Mouse (Mus musculus): ENCODE measurements around the gene Mpo.

The Mpo gene

GRCm38 (mm10) chr11:87790088-87790487 lies 3.3 kb upstream of the Mpo start:
- DNase-seq (ENCODE audit: low read depth in 1 of 2, low spot score in 2 of 2), result no peak

DNA sequence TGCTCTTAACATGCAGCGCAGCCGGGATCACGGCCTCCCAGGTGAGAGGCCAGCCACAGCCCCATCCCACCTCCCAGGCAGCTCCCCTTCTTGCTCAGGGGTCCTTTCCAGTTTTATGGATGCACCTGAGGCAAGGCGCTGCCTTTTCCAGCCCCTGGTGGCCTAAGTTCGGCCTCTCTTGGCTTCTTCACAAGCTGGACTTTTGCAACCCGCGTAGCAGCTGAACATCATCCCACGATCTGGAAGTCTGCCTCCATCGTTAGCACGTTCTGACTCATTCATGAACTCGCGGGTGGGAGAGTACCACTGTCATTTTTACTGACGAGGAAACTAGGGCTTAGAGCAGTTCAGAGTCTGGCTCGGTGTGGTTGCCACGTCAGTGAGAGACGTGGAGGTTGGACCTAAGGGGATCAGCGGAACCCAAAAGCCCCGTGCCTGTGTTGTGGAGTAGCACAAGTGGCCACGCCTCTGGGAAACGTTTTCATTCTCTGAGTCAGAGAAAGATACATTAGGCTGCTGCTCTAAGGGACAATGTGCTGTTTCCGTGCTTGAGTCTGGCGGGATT lies 8.4 kb downstream of the Mpo start:
- no peak for DNase-seq (ENCODE audit: low read depth in 1 of 2, low spot score in 2 of 2)

DNA sequence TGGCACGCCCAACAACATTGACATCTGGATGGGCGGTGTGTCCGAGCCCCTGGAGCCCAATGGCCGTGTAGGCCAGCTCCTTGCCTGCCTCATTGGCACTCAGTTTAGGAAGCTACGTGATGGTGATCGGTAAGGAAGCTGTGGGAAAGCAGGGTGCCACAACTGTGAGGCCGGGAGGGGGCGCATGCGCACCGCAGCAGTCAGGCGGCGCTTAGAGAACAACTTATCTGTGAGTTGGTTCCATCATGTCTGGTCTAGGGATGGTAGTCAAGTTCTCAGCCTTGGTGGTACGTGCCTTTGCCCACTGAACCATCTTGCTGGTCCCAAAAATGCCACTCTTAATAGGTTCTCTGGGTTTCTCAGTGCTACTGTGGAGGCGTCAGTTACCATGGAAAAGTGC lies 9.2 kb downstream of the Mpo start:
- DNase-seq (ENCODE audit: low read depth in 1 of 2, low spot score in 2 of 2), result no peak

DNA sequence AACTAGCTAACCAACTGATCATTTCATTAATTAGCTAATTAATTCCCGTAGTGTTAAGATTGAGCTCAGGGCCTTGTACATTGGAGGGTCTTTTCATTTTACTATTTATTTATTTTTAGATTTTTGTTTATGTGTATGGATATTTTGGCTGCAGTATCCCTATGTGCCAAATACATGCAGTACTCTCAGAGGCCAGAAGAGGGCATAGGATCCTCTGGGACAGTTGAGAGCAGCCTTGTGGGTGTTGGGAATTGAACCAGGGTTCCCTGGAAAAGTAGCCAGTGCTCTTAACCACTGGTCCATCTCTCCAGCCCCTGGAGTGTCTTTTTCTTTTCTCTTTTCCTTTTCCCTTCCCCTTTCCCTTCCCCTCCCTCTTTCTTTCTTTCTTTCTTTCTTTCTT lies 12.1 kb downstream of the Mpo start:
- peak in 1 of 2 experiments; percentile 32 for DNase-seq (ENCODE audit: low read depth in 1 of 2, low spot score in 2 of 2)

GRCm38 (mm10) chr11:87807433-87807832 lies 14.1 kb downstream of the Mpo start:
- DNase-seq (ENCODE audit: low read depth in 1 of 2, low spot score in 2 of 2), result no peak

- no peak for DNase-seq (ENCODE audit: low read depth in 1 of 2, low spot score in 2 of 2)
Observed at GRCm38 (mm10) chr11:87808236-87808635, 14.9 kb downstream of the Mpo start.

- no peak for DNase-seq (ENCODE audit: low read depth in 1 of 2, low spot score in 2 of 2)
Observed at GRCm38 (mm10) chr11:87811396-87811795, 18.0 kb downstream of the Mpo start.

DNA sequence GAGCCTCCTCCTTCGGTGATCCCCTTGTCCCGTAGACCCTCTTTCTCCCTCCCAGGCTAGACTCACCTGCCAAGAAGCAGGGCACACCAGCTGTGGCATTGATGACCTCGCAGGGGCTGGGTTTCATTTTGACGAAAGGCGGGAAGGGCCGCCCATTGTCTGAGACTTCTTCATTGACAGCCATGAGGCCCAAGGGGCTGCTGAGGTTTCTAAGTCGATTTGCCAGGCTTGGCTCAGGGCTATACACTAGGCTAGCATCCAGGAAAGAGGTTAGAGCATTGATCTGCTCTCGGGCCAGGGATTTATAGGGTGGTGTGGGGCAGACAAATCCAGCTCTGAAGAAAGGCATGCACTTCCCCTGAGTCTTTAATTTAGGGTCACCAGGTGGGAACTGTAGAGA lies 21.4 kb downstream of the Mpo start:
- DNase-seq (ENCODE audit: low read depth in 1 of 2, low spot score in 2 of 2), result no peak

DNA sequence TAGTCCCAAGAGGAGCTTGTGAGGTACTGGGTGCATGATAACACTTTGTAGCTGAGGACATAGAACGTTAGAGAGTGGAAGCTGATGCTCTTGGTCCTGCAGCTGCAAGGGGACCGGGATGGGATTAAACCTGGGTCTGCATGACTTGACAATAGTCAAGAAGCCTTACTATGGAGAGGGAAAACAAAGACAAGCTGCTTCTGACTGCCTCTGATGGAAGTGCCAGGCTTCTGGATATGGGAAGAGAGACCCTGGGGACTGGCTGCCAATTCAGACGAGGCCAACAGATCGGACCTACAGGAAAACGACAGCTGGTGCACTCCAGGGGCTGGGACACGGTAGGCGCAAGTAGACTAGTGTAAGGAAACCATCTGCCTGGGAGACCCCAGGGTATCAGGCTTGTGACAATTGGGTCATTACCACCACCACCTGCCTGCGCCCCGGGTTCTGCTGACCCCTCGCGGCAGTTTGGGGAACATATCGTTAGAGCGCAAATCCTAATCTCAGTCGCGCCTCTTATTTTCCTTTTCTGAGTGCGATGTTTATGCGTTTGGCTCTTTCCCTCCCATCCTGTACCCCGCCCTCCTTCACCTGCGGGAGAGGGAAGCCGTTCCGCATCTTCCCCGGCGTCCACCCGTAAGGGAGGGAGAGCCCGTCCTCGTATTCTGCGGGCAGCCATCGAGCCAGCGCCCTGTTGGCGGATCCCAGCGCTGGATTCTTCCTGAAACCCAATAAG lies 23.5 kb downstream of the Mpo start:
- DNase-seq (ENCODE audit: low read depth in 1 of 2, low spot score in 2 of 2), result no peak

- DNase-seq (ENCODE audit: low read depth in 1 of 2, low spot score in 2 of 2), result no peak
Observed at GRCm38 (mm10) chr11:87817443-87817773, 24.0 kb downstream of the Mpo start.

- DNase-seq (ENCODE audit: low read depth in 1 of 2, low spot score in 2 of 2), result no peak
Observed at GRCm38 (mm10) chr11:87821502-87821901, 28.1 kb downstream of the Mpo start.

- DNase-seq (ENCODE audit: low read depth in 1 of 2, low spot score in 2 of 2), result no peak
Observed at GRCm38 (mm10) chr11:87828239-87828900, 35.0 kb downstream of the Mpo start, which contains the start of gene Lpo. Lpo (minus strand) TSS chr11:87828289.

- DNase-seq (ENCODE audit: low read depth in 1 of 2, low spot score in 2 of 2), result no peak
Observed at GRCm38 (mm10) chr11:87840676-87841075, 47.3 kb downstream of the Mpo start.

DNA sequence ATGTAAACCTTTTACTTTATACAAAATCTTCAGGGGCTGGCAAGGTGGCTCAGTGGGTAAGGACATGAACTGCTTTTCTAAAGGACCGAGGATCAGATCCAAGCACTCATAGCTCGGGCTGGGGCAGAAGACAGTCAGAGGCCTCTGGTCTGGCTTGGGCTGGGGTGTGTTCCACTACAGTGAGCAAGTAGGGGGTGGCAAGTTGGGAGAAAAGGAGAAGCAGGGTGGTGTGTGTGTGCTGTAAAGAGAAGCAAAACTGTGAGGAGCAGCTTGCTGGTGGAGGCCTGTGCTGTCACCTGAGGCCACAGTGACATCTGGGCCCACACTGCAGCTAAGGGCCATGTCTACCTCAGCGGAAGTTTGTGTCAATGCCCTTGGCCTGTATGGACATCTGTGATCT lies 48.1 kb downstream of the Mpo start:
- DNase-seq (ENCODE audit: low read depth in 1 of 2, low spot score in 2 of 2), result no peak

DNA sequence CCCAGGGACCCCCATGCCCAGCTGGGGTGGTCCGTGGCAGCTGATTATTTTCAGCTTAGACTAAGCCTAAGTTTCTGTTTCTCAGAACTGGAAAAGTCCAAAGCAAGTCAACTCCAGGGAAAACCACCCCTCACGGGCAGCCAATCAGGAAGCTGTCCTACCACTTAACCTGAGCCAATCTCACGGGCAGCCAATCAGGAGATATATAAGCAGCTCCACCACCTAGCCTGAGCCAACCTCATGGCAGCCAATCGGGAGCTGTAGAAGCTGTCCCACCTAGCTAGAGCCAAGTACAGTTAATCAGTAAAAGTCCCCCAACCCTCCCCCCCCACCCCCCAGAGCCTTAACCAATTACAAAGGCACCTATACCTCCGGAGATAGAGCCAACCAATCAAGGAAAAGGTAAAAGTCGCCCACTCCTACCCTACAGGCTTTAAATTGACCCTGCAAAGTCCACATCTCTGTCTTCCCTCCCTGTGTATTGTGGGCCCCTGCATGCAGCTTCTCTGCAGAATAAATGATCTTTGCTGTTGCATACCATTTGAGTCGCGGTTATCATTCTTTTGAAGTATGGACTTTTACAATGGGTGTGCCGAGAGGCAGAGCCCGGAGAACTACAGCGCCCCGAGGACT lies 53.7 kb downstream of the Mpo start:
- no peak for DNase-seq (ENCODE audit: low read depth in 1 of 2, low spot score in 2 of 2)

DNA sequence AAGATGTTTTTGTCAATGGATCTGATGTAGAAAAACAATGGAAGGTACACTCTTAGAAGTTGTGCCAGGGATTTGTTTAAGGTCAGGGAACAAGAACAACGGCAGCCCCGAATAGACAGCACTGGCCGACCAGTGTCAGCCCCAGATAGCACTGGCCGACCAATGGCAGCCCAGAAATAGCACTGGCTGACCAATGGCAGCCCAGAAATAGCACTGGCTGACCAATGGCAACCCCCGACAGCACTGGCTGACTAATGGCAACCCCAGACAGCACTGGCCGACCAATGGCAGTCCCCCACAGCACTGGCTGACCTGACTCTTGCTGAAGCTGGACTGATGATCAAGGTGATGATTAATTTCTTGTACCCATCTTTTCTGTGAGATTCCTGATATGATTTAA lies 54.5 kb downstream of the Mpo start:
- DNase-seq (ENCODE audit: low read depth in 1 of 2, low spot score in 2 of 2), result no peak

DNA sequence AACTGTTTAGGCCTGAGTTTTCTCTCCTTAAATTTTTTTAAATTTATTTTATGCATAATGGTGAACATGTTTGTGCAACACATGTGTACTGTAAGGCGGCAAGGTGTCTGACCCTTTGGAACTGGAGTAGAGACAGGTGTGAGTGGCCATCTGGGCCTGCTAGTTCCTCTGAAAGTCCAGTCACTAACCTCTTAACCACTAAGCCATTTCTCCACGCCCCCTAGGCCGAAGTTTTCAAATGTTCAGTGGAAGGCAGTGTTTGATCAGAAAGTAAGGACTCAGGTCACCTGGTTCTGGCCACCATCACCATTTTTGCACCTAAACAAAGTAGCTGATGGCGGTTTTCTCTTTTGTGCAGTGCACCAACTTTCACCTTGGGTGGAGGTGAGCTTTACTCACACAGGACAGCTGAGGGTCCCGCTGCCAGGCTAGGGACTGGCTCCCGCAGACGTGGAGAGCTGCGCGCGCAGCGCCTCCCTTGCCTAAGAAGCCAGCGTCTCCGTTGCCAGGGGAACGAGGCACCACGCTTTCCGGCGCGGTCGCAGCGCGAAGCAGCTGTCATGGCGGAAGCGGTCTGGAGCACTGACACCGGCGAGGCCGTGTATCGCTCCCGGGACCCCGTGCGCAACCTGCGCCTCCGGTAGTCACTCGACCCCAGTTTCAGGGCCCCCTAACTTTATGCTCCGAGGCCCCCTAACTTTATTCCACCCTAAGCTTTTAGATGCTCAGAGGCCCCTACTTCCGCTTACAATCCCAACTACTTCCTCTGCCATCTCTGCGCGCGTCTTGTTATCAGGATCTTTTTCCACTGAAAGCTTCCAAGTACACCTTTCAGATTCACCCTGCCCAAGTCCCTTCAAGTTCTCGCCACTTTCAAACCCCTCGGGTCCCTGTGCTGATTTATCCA lies 59.6 kb downstream of the Mpo start, which contains the start of gene Mks1:
Gene Mks1 (plus strand): TSS at position 526 of the 907 bp plus-strand sequence.
- peak; percentile 67 to 79 for DNase-seq (ENCODE audit: low read depth in 1 of 2, low spot score in 2 of 2)

- DNase-seq (ENCODE audit: low read depth in 1 of 2, low spot score in 2 of 2), result no peak
Observed at GRCm38 (mm10) chr11:87853597-87853954, 60.2 kb downstream of the Mpo start.

Measured in monocyte, adult 2 months (primary cell).